Mouse (Mus musculus) lung, postnatal 36 days (tissue): ENCODE results near the gene Rgs7.

Experiments
- DNase-seq: peaks from one replicate; pipeline ENCODE4 v3.0.0; 2022; ENCODE audit warnings: mixed read lengths

Rgs7 gene

GRCm38 (mm10) chr1:175491861-175492682 is at the start of gene Rgs7:
Gene Rgs7 (minus strand): TSS chr1:175492500.
- DNase-seq = peak; percentile 15

DNA sequence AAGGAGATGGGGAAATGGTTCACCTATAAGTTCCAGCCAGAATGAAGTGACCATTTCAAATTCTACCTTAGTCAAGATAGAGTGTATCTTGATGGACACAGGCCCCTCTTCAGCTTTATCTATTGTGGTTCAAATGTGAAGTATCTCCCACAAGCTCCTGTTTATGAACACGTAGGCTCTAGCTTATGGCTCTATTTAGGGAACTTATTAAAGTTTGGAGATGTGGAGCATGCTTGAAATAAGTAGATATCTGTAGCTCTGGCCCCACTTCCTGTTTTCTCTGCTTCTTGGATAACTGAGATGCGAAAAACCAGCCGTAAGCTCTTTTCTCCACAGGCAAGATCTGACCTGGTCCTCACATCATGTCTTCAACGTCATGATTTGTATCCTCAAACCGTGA is 48.4 kb upstream of the Rgs7 start:
- DNase-seq = no peak

DNA sequence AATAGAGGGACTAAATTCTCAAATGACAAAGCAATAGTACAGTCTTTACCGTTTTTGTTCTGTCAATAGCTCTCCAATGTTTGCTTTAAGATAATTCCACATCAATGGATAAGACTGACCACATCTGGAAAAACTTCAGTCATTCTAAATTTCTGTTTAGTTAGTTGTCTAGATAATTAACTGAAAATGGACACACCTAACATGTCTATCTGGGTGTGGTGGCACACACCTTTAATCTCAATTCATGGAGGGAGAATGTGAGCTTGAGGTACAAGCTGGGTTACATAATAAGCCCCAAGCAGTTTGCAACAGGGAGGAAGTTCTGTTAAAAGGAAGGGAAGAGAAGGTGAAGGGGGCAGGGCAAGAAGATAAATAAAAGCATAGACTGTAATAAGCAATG is 45.0 kb upstream of the Rgs7 start:
- DNase-seq = no peak

GRCm38 (mm10) chr1:175529858-175530257 is 37.6 kb upstream of the Rgs7 start:
- no peak for DNase-seq

DNA sequence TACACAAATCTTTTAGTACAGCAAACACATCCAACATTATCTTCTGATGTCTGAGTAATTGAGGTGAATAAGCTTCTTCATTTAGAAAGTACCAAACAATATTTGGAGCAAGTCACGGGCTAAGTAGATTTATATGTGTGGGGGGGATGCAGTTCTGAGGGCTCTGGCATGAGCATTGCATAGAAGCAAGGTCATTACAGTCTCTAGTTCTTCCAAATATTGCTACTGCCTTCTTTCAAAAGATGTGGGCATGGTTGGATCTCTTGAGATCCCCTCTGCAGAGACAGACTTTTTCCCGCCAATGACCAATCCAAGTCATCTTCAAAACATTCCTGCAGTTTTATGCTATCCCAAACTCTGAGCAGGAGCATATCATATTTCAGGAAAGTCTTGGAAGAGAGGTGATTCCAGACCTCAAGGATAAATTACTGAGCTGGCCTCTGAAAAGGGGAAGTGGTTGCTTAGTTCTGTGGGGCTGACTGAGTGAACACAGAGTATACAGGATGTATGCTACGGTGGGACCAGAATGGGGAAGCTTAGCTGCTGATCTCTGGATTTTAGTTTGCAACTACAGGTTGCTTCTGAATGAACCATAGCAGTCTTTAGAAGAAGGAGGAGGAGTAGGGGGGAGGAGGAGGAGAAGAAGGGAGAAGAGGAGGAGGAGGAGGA is 32.5 kb upstream of the Rgs7 start:
- peak; percentile 12 for DNase-seq

- no peak for DNase-seq
Observed at GRCm38 (mm10) chr1:175523572-175523971, 31.3 kb upstream of the Rgs7 start.

DNA sequence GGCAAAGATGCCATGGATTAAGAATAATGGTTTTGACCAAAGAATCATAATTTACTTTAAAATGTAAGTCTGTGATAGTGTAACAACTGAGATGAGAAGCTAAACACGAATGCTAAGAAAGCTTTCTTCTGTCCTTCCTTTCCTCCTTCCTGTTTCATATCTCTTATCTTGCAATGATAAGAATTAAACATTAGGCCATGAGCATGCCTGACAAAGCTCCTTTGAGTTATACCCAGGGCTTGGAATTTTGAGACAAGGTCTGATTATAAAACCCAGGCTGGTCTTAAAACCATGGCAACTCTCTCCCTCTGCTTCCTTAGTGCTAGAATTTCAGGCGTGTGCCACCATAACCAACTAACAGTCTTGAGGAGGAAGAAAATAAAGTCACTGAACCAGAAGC is 22.2 kb upstream of the Rgs7 start:
- no peak for DNase-seq

- DNase-seq = no peak
Observed at GRCm38 (mm10) chr1:175512173-175512572, 19.9 kb upstream of the Rgs7 start.

- no peak for DNase-seq
Observed at GRCm38 (mm10) chr1:175509989-175510388, 17.7 kb upstream of the Rgs7 start.

GRCm38 (mm10) chr1:175492683-175493043 is 363 bp upstream of the Rgs7 start:
- no peak for DNase-seq

DNA sequence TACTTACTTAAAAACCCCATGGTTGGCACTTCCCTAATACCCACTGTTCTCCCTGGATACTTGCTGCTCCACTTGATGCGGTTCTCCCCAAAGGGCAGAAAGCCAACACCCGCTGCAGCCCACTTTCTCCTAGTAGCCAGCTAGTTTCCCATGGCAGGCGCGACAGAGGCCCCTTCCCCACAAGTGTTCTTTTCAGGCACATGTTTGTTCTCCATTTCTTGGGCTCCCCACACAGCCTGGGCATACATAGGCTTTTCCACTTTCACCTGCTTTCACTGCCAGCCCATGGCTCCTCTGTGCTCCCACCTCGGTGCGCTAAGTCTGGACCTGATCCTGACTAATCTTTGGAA is 814 bp downstream of the Rgs7 start:
- no peak for DNase-seq

DNA sequence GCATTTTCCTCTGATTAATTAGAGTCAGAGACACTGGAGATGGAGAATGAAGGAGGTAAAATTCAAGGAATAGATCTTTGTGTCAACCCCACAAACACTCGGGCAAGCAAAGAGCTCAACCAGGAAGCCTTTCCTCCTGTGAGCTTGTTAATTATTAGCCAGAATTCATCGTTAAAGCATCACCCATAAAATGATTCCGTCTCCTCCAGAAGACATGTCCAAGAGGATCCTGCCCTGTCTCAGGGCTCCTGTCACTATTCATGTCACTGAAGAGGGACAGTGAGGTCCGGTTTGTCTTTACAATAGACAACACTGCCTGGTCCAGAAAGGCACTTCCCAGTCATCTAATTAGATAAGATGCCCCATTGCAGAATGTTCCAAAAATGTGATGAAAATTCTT is 7.2 kb downstream of the Rgs7 start:
- no peak for DNase-seq

GRCm38 (mm10) chr1:175473060-175473459 is 19.2 kb downstream of the Rgs7 start:
- no peak for DNase-seq

DNA sequence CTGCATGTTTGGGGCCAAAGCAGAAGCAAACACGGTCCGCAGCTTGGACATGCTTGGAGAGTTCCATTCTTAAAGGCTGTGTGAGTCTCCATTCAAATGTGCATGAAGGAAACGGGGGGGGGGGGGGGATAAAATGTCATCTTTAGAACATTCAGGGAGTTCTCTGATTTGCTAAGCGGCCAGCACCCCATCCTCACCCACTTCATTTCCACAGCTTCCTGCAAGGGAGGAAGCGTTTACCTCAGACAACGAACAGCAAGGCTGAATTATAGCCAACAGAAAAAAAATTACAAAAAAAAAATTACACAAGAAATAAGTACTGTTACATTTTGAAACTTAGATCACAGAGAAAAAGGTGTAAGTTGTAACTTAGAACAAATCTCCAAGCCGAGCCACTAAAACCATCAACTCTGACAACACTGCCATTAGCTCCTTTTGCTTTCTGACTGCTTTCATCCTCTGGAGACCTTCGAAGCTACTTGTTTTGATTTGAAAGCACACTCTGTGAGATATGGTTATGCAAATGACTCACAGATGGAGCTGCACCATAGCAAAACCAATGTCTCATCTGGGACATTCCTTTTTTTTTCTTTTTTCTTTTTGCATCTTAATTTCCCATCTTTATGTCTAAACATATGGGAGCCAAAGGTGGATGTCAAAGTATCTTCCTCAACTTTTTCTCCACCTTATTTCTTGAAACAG is 23.1 kb downstream of the Rgs7 start:
- DNase-seq = no peak

DNA sequence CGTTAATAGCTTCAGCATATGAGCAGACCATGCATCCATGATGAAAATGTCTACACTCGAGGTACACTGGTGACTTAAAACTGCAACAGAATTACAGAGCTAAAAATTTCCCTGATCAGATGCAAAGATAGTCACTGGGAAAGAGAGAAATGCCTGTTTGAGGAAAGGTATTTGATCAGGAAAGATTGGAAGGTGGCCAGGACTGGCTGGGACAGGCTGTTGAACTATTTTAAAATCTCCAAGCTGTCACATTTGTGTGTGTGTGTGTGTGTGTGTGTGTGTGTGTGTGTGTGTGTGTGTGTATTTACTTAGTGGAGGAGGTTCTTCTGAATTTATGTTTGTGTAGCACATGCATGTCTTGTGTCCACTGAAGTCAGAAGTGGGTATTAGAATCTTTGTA is 27.7 kb downstream of the Rgs7 start:
- no peak for DNase-seq

GRCm38 (mm10) chr1:175462351-175462750 is 29.9 kb downstream of the Rgs7 start:
- no peak for DNase-seq

DNA sequence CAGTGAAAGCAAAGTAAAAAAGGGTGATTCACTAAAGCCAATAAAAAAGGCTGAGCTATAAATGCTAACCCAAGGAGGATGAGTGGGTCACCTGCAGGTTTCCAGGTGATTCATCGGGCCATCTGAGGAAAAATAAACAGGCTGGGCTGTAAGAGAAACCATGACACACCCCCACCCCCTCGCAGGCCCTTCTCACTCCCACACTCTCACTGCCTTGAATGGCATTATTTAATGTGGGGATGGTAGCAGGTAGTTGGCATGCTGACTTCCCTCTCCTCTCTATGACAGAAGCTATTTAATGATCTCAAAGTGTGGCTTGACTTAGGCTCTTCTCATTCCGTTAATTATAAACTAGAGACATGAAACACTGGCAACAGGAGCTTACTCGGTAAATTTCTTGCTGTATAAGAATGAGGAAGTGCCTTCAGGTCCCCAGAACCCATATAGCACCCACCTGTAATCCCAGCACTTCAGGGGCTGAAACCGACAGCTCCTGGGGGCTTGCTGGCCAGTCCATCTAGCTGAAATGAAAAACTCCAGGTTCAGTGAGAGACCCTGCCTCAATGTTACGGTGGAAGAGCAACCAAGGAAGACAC is 38.2 kb downstream of the Rgs7 start:
- no peak for DNase-seq

DNA sequence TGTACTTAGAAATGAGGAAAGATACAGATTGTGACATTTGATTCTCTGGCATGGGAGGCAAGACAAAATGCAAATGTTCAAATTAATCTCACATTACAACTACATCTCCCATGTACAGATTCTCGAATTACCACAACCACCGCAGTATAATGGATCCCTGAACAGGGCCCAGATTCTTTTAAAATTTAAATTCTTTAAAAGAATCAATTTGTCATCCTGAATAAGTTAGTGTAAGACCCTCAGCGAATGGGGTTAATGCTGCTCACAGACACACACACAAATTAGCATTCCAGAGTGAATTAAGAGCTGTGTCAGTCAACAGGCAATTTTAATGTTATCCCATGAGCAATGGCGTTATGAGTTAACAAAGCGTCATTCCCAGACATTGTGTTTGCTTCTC is 44.3 kb downstream of the Rgs7 start:
- DNase-seq = no peak

DNA sequence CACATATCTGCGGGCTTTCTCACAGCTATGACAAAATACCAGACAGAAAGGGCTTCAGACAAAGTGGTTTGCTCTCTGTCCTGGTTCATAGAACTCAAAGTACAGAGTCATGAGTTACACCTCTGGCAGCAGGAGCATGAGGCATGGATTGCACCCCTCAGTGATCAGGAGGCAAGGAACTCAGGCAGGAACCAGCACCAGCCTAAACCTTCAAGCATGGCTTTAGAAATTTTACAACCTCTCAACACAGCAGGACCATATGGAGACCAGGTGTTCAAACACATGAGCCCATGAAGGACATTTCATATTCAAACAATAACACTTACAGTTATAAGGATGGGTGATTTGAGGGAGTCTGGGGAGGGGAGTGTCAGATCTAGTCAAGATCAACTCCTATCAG is 49.4 kb downstream of the Rgs7 start:
- DNase-seq = no peak

- no peak for DNase-seq
Observed at GRCm38 (mm10) chr1:175442025-175442424, 50.3 kb downstream of the Rgs7 start.

DNA sequence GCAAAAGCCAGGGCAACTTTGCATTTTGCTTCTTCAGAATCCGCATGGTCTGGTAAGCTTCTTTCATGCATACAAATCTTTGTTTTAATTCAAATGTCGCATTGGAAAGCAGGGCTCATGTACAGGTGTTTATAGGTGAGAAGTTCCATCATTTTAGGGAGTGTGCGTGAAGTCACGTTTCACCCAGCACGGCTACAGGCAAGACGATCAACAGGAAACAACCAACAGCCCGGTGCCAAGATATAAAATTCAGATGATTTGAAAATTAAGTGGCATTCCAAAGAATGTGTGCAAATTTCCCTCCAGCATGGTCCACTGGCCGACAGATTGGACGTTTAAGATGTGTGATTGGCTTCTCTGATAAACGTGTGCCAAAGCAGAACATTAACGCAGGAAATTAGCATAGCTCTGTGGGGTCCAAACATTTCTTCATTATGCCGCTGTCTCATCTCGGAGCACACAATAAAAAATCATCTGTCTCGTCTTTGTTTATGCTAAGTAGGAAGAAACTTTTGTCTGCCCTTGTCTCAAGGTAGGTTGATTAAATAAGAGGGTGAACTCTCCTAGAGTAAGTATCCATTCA is 58.6 kb downstream of the Rgs7 start:
- DNase-seq = no peak

GRCm38 (mm10) chr1:175433128-175433527 is 59.2 kb downstream of the Rgs7 start:
- DNase-seq = no peak

GRCm38 (mm10) chr1:175431356-175432053 is 60.8 kb downstream of the Rgs7 start:
- no peak for DNase-seq
